Mouse (Mus musculus): ENCODE results near the gene Lonp1. TPM values are rescaled to one million over a fixed set of nuclear protein-coding genes. Genes with fewer than 3 reads are reported as not detected.
"Not testable (repeated sequence)": the region's sequence is repeated elsewhere in the genome, so short reads cannot be mapped to it uniquely, and the experiment has no call there.

Gene Lonp1
- polyA plus RNA-seq, 1 experiment from 2014 or later, result 66.6 TPM

DNA sequence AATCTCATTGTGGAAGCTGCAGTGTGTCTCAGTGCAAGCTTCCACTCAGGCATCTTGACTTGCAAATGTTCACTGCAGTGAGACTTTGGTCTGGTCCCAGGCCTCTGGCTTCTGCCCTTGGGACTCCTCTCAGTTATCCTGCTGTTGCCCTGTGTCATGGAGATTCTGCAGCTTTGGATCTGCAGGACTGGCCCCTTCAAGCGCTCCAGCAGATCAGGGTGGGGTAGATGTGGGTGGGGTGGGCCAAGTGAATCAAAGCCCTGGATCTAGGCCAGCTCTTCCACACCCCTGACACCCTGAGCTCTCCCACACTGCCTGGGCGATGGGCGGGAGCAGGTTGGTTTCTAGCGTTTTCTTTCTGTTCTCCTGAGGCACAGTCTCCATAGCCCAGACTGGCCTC is 5.1 kb upstream of the Lonp1 start:
- H3K27ac ChIP-seq (ENCODE audit: low read depth, low read length), result no peak overlapping the region
- H3K9ac ChIP-seq (ENCODE audit: low read length), result no peak overlapping the region
- 60% methylated on average over 4 of the region's 4 CpGs for WGBS
- ATAC-seq (replicated peaks; ENCODE audit: low FRiP score) (no peak), DNase-seq (ENCODE audit: low spot score) (no peak)
- no peaks in the 10 kb centered on the region for H3K9me3 ChIP-seq (ENCODE audit: control insufficient read depth, low read length)
- H3K27me3 ChIP-seq (ENCODE audit: control insufficient read depth, insufficient read depth, low read length), result no peaks in the 10 kb centered on the region; the same call in 1 of the 2 replicates
- H3K4me2 ChIP-seq (ENCODE audit: low read depth, low read length, severe bottlenecking), result no peak overlapping the region
- no peaks in the 10 kb centered on the region for H3K36me3 ChIP-seq (ENCODE audit: control insufficient read depth, insufficient read depth, low read length)
- peaks cover 5% of the 10 kb centered on the region; the same call in 1 of the 2 replicates for H3K4me1 ChIP-seq (replicated peaks; ENCODE audit: control insufficient read depth, insufficient read depth, low read length)
- no peak overlapping the region for H3K4me3 ChIP-seq (ENCODE audit: low read depth, low read length)

DNA sequence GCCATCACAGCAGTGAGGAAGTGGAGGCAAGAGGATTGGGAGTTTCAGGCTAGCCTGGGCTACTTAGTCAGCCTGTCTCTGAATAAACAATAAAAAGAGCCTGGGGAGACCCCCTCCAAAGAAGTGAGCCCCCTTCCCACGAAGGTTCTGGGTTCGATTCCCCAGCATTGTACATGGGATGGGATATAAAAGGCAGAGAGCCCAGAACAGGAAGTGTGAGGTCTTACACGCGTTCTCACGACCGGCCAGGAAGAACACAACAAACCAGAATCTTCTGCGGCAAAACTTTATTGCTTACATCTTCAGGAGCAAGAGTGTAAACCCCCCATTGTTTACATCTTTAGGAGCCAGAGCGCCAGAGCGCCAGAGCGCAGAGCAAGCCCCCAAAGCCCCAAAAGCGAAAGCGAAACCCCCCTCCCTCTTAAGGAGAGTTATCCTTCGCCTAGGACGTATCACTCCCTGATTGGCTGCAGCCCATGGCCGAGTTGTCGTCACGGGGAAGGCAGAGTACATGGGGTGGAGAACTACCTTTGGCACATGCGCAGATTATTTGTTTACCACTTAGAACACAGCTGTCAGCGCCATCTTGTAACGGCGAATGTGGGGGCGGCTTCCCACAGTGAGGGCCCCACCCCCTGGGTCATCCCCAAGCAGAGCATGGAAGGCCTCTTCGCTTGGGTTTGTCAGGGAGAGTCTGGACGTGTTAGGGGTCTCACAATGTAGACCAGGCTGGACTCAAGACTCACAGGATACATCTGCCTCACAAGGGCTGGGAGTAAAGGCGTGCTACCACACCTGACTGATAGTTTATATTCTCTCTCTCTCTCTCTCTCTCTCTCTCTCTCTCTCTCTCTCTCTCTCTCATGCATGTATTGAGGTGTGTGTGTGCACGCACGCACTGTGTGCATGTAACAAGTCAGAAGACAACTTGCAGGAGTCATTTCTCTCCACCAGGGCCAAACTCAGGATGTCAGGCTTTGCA is 3.4 kb upstream of the Lonp1 start:
- H3K4me2 ChIP-seq (ENCODE audit: low read depth, low read length, severe bottlenecking); H3K36me3 ChIP-seq (ENCODE audit: control insufficient read depth, insufficient read depth, low read length); H3K27ac ChIP-seq (ENCODE audit: low read depth, low read length); H3K4me3 ChIP-seq (ENCODE audit: low read depth, low read length); DNase-seq (ENCODE audit: low spot score); H3K9me3 ChIP-seq (ENCODE audit: control insufficient read depth, low read length); H3K9ac ChIP-seq (ENCODE audit: low read length); ATAC-seq (replicated peaks; ENCODE audit: low FRiP score); H3K27me3 ChIP-seq (ENCODE audit: control insufficient read depth, insufficient read depth, low read length): not testable (repeated sequence)
- 89% methylated on average over 27 of the region's 27 CpGs for WGBS
- peaks cover 13% of the 10 kb centered on the region for H3K4me1 ChIP-seq (replicated peaks; ENCODE audit: control insufficient read depth, insufficient read depth, low read length)

GRCm38 (mm10) chr17:56627530-56628277 is 1.0 kb upstream of the Lonp1 start, which contains the start of gene Catsperd:
Gene Catsperd (plus strand): TSS chr17:56628143.
- ATAC-seq (replicated peaks; ENCODE audit: low FRiP score) (peak; percentile 43), DNase-seq (ENCODE audit: low spot score) (peak; percentile 69)
- 8% methylated on average over 26 of the region's 26 CpGs for WGBS
- peak within 1 kb of the TSS; percentile 79 for H3K9ac ChIP-seq (ENCODE audit: low read length)
- no peaks in the 10 kb centered on the region for H3K9me3 ChIP-seq (ENCODE audit: control insufficient read depth, low read length)
- H3K36me3 ChIP-seq (ENCODE audit: control insufficient read depth, insufficient read depth, low read length), result no peaks in the 10 kb centered on the region
- H3K4me1 ChIP-seq (replicated peaks; ENCODE audit: control insufficient read depth, insufficient read depth, low read length), result peaks cover 14% of the 10 kb centered on the region
- H3K4me3 ChIP-seq (ENCODE audit: low read depth, low read length), result peak within 1 kb of the TSS; percentile 95
- no peak within 1 kb of the TSS for H3K27ac ChIP-seq (ENCODE audit: low read depth, low read length)
- H3K4me2 ChIP-seq (ENCODE audit: low read depth, low read length, severe bottlenecking), result peak within 1 kb of the TSS; percentile 70
- no peaks in the 10 kb centered on the region; the same call in 1 of the 2 replicates for H3K27me3 ChIP-seq (ENCODE audit: control insufficient read depth, insufficient read depth, low read length)

DNA sequence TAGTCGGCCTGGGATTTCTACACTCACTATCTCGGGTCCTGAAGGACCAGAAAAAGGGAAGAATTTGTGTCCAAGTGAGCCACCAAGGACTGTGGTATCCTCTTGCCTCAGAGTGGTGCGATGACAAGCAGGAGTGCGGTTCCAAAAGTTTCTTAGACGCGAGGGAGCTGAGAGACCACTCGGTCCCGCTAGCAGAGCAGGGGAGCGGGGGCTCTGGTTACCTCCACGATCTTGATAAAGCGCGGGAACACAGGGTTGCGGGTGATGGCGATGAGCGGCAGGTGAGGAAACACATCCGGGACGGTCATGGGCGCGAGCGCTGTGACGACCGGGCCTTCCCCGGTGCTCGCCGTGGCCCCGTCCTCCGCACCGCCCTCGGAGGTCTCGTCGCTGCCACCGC is 427 bp downstream of the Lonp1 start:
- Histone ChIP-seq H3K9ac (ENCODE audit: low read length) (peak overlapping the region; percentile 79), H3K27me3 (ENCODE audit: control insufficient read depth, insufficient read depth, low read length) (no peaks in the 10 kb centered on the region; the same call in 1 of the 2 replicates), H3K36me3 (ENCODE audit: control insufficient read depth, insufficient read depth, low read length) (no peaks in the 10 kb centered on the region), H3K4me3 (ENCODE audit: low read depth, low read length) (peak overlapping the region; percentile 95), H3K4me2 (ENCODE audit: low read depth, low read length, severe bottlenecking) (peak overlapping the region; percentile 70), H3K27ac (ENCODE audit: low read depth, low read length) (peak overlapping the region; percentile 18; the same call in 1 of the 2 replicates), H3K9me3 (ENCODE audit: control insufficient read depth, low read length) (no peaks in the 10 kb centered on the region), H3K4me1 (replicated peaks; ENCODE audit: control insufficient read depth, insufficient read depth, low read length) (peaks cover 14% of the 10 kb centered on the region)
- ATAC-seq (replicated peaks; ENCODE audit: low FRiP score) (no peak), DNase-seq (ENCODE audit: low spot score) (no peak)
- under 1% methylated on average over 32 of the region's 32 CpGs for WGBS

GRCm38 (mm10) chr17:56625495-56625894 is 1.2 kb downstream of the Lonp1 start:
- peaks cover 14% of the 10 kb centered on the region for H3K4me1 ChIP-seq (replicated peaks; ENCODE audit: control insufficient read depth, insufficient read depth, low read length)
- H3K9me3 ChIP-seq (ENCODE audit: control insufficient read depth, low read length), result no peaks in the 10 kb centered on the region
- no peaks in the 10 kb centered on the region; the same call in 1 of the 2 replicates for H3K27me3 ChIP-seq (ENCODE audit: control insufficient read depth, insufficient read depth, low read length)
- no peak for ATAC-seq (replicated peaks; ENCODE audit: low FRiP score)
- H3K4me3 ChIP-seq (ENCODE audit: low read depth, low read length), result peak overlapping the region; percentile 95; the same call in 1 of the 2 replicates
- H3K4me2 ChIP-seq (ENCODE audit: low read depth, low read length, severe bottlenecking), result peak overlapping the region; percentile 70
- H3K9ac ChIP-seq (ENCODE audit: low read length), result no peak overlapping the region
- 92% methylated on average over 3 of the region's 3 CpGs for WGBS
- DNase-seq (ENCODE audit: low spot score), result no peak
- peaks cover 3% of the 10 kb centered on the region; the same call in 1 of the 2 replicates for H3K36me3 ChIP-seq (ENCODE audit: control insufficient read depth, insufficient read depth, low read length)
- H3K27ac ChIP-seq (ENCODE audit: low read depth, low read length), result no peak overlapping the region

DNA sequence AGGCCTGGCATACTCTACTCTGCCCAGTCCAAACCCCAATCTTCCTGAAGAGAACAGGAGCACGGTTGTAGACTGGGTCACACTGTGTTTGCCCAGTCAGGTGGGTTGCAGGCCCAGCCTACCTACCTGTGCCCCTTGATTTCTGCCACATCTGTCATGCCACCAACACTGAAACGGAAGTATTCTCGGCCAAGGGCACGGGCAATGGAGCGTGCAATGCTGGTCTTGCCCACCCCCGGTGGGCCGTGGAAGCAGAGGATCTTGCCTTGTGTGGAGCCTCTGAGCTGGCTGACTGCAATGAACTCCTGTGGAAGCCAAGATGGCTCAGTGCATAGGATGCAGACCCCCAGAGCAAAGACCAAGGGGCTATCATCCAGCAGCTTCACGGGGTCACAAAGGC is 9.1 kb downstream of the Lonp1 start:
- DNase-seq (ENCODE audit: low spot score), result no peak
- Histone ChIP-seq H3K9me3 (ENCODE audit: control insufficient read depth, low read length) (no peaks in the 10 kb centered on the region), H3K9ac (ENCODE audit: low read length) (no peak overlapping the region), H3K27ac (ENCODE audit: low read depth, low read length) (no peak overlapping the region), H3K4me1 (replicated peaks; ENCODE audit: control insufficient read depth, insufficient read depth, low read length) (peaks cover 10% of the 10 kb centered on the region), H3K27me3 (ENCODE audit: control insufficient read depth, insufficient read depth, low read length) (no peaks in the 10 kb centered on the region), H3K36me3 (ENCODE audit: control insufficient read depth, insufficient read depth, low read length) (peaks cover 27% of the 10 kb centered on the region), H3K4me3 (ENCODE audit: low read depth, low read length) (no peak overlapping the region), H3K4me2 (ENCODE audit: low read depth, low read length, severe bottlenecking) (no peak overlapping the region)
- 97% methylated on average over 8 of the region's 8 CpGs for WGBS
- ATAC-seq (replicated peaks; ENCODE audit: low FRiP score), result no peak

- WGBS, result 87% methylated on average over 3 of the region's 3 CpGs
- H3K4me3 ChIP-seq (ENCODE audit: low read depth, low read length), result no peak overlapping the region
- H3K4me1 ChIP-seq (replicated peaks; ENCODE audit: control insufficient read depth, insufficient read depth, low read length), result peaks cover 10% of the 10 kb centered on the region
- H3K4me2 ChIP-seq (ENCODE audit: low read depth, low read length, severe bottlenecking), result no peak overlapping the region
- H3K9me3 ChIP-seq (ENCODE audit: control insufficient read depth, low read length), result no peaks in the 10 kb centered on the region
- ATAC-seq (replicated peaks; ENCODE audit: low FRiP score) (no peak), DNase-seq (ENCODE audit: low spot score) (no peak)
- no peak overlapping the region for H3K9ac ChIP-seq (ENCODE audit: low read length)
- no peak overlapping the region for H3K27ac ChIP-seq (ENCODE audit: low read depth, low read length)
- peaks cover 27% of the 10 kb centered on the region for H3K36me3 ChIP-seq (ENCODE audit: control insufficient read depth, insufficient read depth, low read length)
- H3K27me3 ChIP-seq (ENCODE audit: control insufficient read depth, insufficient read depth, low read length), result no peaks in the 10 kb centered on the region
These were observed 10.0 kb downstream of the Lonp1 start for GRCm38 (mm10) chr17:56616725-56617124.

DNA sequence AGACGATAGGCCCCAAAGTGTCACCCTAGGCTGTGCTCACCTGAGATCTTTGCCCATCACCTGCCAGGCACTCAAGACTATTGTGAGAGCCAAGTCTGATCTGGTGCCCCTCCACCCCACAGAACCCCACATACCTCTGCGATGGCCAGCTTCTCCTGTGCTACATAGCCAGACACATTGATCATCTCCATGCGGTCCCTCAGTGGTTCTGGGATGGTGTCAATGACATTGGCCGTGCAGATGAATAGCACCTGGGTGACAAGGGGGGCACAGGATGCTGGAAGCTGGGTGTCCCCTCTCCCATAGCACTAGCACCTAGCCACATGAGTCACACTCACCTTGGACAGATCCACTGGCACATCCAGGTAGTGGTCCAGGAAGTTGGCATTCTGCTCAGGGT is 10.9 kb downstream of the Lonp1 start:
- Histone ChIP-seq H3K4me3 (ENCODE audit: low read depth, low read length) (no peak overlapping the region), H3K9ac (ENCODE audit: low read length) (no peak overlapping the region), H3K36me3 (ENCODE audit: control insufficient read depth, insufficient read depth, low read length) (peaks cover 25% of the 10 kb centered on the region), H3K4me2 (ENCODE audit: low read depth, low read length, severe bottlenecking) (no peak overlapping the region), H3K4me1 (replicated peaks; ENCODE audit: control insufficient read depth, insufficient read depth, low read length) (peaks cover 10% of the 10 kb centered on the region), H3K27ac (ENCODE audit: low read depth, low read length) (no peak overlapping the region), H3K9me3 (ENCODE audit: control insufficient read depth, low read length) (no peaks in the 10 kb centered on the region), H3K27me3 (ENCODE audit: control insufficient read depth, insufficient read depth, low read length) (no peaks in the 10 kb centered on the region)
- no peak for DNase-seq (ENCODE audit: low spot score)
- WGBS, result 89% methylated on average over 4 of the region's 4 CpGs
- no peak for ATAC-seq (replicated peaks; ENCODE audit: low FRiP score)
